Mouse (Mus musculus): ENCODE results near the gene Olfr1132. TPM values are rescaled to one million over a fixed set of nuclear protein-coding genes. Genes with fewer than 3 reads are reported as not detected.

Gene Olfr1132
- total RNA-seq (2023), result not detected in 4 replicates

DNA sequence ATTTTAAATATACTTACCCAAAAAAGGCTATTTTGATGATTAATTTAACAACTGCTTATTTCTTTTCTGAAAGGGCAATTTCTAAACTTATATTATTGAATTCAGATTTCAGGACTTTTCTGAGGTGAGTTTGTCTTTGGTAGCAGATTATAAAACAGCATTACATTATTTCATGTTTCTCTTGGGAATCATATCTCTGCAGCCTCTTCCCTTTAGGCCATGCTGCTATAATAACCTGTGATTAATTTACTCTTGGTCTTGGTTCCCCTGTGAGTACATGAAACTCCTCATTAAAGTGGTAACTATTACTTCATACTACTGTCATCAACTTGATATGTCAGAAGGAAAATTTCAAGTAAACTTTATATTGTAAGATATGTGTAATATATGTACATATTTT is at the start of gene Olfr1132:
Gene Olfr1132, minus strand, starts transcription at position 101 of the 400 bp plus-strand sequence.

DNA sequence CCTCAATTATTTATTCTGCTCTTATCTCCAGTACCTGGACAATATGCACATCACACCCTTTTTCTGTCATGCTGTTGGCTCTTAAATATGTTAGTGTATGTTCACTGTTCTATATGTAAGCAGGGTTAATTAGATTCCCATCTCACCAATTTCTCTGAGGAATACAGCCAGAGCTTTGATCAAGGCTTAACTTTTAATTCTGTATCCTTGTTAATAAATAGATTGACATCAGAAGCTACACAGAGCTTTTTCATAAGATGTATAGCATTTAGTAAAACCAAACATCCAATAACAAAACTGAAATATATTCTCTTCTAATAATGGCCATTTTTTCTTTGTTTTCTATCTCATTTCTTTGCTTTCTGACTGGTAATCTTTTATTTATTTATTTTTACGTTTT is 36.2 kb upstream of the Olfr1132 start, which contains the start of gene Olfr1135:
Gene Olfr1135, minus strand, starts transcription at position 101 of the 400 bp plus-strand sequence.

DNA sequence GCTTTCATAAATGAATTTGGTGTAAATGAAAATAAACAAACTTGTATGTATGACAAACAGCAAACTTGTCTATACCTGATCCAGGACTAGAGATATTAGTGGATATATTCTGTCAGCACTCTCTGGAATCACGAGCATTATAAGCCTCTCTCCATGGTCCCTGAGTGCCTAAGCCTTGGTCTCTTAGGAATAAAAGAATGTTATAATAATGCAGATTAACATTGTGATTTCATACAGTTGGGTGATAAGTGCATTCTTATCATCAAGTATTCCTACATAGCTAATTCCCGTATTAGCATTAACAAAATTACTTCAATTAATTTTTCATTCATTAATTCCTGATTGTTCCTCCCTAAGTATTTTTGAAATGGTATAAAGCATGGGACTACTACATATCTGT is 21.0 kb upstream of the Olfr1132 start, which contains the start of gene Olfr1134:
Gene Olfr1134, minus strand, starts transcription at position 101 of the 400 bp plus-strand sequence.

GRCm38 (mm10) chr2:87647274-87647673 is 9.9 kb upstream of the Olfr1132 start, which contains the start of gene Olfr1133:
Gene Olfr1133, minus strand, starts transcription at chr2:87647374.

DNA sequence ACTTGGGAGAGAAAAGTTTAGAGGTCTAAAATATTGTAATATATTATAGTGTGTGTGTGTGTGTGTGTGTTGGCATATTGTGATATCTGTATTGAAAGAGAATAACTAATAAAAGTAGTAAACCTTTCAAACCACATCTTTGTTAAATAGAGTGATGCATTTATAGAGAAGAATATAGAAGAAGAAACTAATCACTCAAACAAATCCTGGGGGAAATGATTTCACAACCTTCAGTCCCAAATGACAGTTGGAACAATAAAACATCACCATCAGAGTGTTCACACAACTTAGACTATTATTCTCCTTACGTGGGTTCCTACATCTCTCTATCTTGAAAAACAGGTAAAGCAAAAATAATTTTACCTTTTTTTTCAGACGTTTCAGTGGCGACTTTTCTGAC is 10.5 kb downstream of the Olfr1132 start, which contains the start of gene Olfr1131:
Gene Olfr1131, plus strand, starts transcription at position 301 of the 400 bp plus-strand sequence.

DNA sequence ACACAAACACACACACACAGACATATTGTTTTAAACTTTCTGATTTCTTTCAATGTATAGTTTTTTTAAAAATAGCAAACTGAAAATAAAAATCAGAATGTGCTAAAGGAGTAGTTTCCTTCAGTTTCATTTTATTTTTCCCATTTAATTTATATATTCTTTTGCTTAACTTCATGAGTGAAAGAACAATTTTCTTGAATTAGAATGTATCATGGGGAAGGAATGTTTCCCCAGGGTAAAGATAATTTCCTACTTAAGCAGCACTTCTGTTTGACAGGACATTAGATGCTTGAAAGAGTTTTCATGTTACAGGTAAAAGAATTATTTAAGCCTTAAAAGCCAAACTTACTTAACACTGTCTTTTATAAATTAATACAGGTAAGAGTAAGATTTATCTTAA is 31.4 kb downstream of the Olfr1132 start, which contains the start of gene Olfr1130:
Gene Olfr1130, plus strand, starts transcription at position 301 of the 400 bp plus-strand sequence.

Other genes with a start within 250 kb of the Olfr1132 start
- not detected in 4 replicates for gene Olfr1123, start 220.9 kb downstream of the Olfr1132 start, total RNA-seq (2023)
- not detected in 4 replicates for gene Olfr1124, start 207.3 kb downstream of the Olfr1132 start, total RNA-seq (2023)
- not detected in 4 replicates for gene Olfr1126, start 183.6 kb downstream of the Olfr1132 start, total RNA-seq (2023)
- gene Pramel7, start 140.4 kb downstream of the Olfr1132 start, total RNA-seq (2023), result not detected in 4 replicates
- not detected in 4 replicates for gene Pramel6, start 131.0 kb downstream of the Olfr1132 start, total RNA-seq (2023)
- not detected in 4 replicates for gene Olfr153, start 105.7 kb downstream of the Olfr1132 start, total RNA-seq (2023)
- gene Olfr1128, start 92.0 kb downstream of the Olfr1132 start, total RNA-seq (2023), result not detected in 4 replicates
- not detected in 4 replicates for gene Olfr1129, start 63.6 kb downstream of the Olfr1132 start, total RNA-seq (2023)
- gene Olfr1130, start 31.3 kb downstream of the Olfr1132 start, total RNA-seq (2023), result not detected in 4 replicates
- not detected in 4 replicates for gene Olfr1131, start 10.4 kb downstream of the Olfr1132 start, total RNA-seq (2023)
- not detected in 4 replicates for gene Olfr1133, start 9.8 kb upstream of the Olfr1132 start, total RNA-seq (2023)
- not detected in 4 replicates for gene Olfr1134, start 20.9 kb upstream of the Olfr1132 start, total RNA-seq (2023)
- not detected in 4 replicates for gene Olfr1135, start 36.1 kb upstream of the Olfr1132 start, total RNA-seq (2023)
- not detected in 4 replicates for gene Olfr1136, start 56.4 kb upstream of the Olfr1132 start, total RNA-seq (2023)
- not detected in 4 replicates for gene Olfr1137, start 75.6 kb upstream of the Olfr1132 start, total RNA-seq (2023)
- gene Olfr1138, start 102.4 kb upstream of the Olfr1132 start, total RNA-seq (2023), result not detected in 4 replicates
- gene Olfr1140, start 106.2 kb upstream of the Olfr1132 start, total RNA-seq (2023), result not detected in 4 replicates
- gene Olfr1141, start 116.5 kb upstream of the Olfr1132 start, total RNA-seq (2023), result not detected in 4 replicates
- gene Olfr152, start 141.9 kb upstream of the Olfr1132 start, total RNA-seq (2023), result not detected in 4 replicates
- gene Olfr1143, start 163.1 kb upstream of the Olfr1132 start, total RNA-seq (2023), result not detected in 4 replicates
- not detected in 4 replicates for gene Olfr1145, start 172.3 kb upstream of the Olfr1132 start, total RNA-seq (2023)
- gene Olfr1148, start 193.0 kb upstream of the Olfr1132 start, total RNA-seq (2023), result not detected in 4 replicates
- gene Olfr1150-ps1, start 206.5 kb upstream of the Olfr1132 start, total RNA-seq (2023), result not detected in 4 replicates
- gene Olfr1151, start 218.3 kb upstream of the Olfr1132 start, total RNA-seq (2023), result not detected in 4 replicates
- not detected in 4 replicates for gene Olfr1152, start 229.0 kb upstream of the Olfr1132 start, total RNA-seq (2023)